Mouse (Mus musculus) kidney, embryonic 15.5 days (tissue): ENCODE data around the gene Mrpl34. TPM values are rescaled to one million over a fixed set of nuclear protein-coding genes. Genes with fewer than 3 reads are reported as not detected.
A peak's percentile ranks its signal among the peaks of the same experiment; 100 is the strongest.
"Not testable (repeated sequence)": the region's sequence is repeated elsewhere in the genome, so short reads cannot be mapped to it uniquely, and the experiment has no call there.

Experiments used
- ATAC-seq: fragments of 200-750 bp; cut with Nextera tagmentation; replicated peaks from 2 replicates; pipeline ENCODE4 v1.8.0; 2017; ENCODE audit warnings: moderate TSS enrichment; ENCODE audit not compliant: low FRiP score
- H3K27ac ChIP-seq: fragments of 300-500 bp; sonication (generic); 2 replicates; pipeline ENCODE4 v1.5.1; 2015; ENCODE audit warnings: mild to moderate bottlenecking, inconsistent platforms
- H3K27me3 ChIP-seq: fragments of 300-500 bp; sonication (generic); 2 replicates; pipeline ENCODE4 v1.6.1; 2015; ENCODE audit warnings: inconsistent platforms
- H3K36me3 ChIP-seq: fragments of 300-500 bp; sonication (generic); 2 replicates; pipeline ENCODE4 v1.6.1; 2015; ENCODE audit warnings: inconsistent platforms
- H3K4me1 ChIP-seq: fragments of 300-500 bp; sonication (generic); 2 replicates; pipeline ENCODE4 v1.6.1; 2015; ENCODE audit warnings: inconsistent platforms
- H3K4me2 ChIP-seq: fragments of 300-500 bp; sonication (generic); 2 replicates; pipeline ENCODE4 v1.6.1; 2015; ENCODE audit warnings: moderate library complexity, mild to moderate bottlenecking, inconsistent platforms
- H3K4me3 ChIP-seq: fragments of 300-500 bp; sonication (generic); replicated peaks from 2 replicates; pipeline ENCODE4 v1.5.1; 2015; ENCODE audit warnings: mild to moderate bottlenecking, inconsistent platforms
- H3K9ac ChIP-seq: fragments of 300-500 bp; sonication (generic); 2 replicates; pipeline ENCODE4 v1.6.1; 2015; ENCODE audit warnings: mild to moderate bottlenecking, inconsistent platforms
- H3K9me3 ChIP-seq: fragments of 300-500 bp; sonication (generic); replicated peaks from 2 replicates; pipeline ENCODE4 v1.6.1; 2016; ENCODE audit warnings: inconsistent platforms
- WGBS: fragments of 180-500 bp; shearing (Covaris S2); methylation state at CpG from one replicate; pipeline ENCODE4 v1.1.7; 2015; ENCODE audit warnings: mixed read lengths; 5-methylcytosine and 5-hydroxymethylcytosine counted together
- polyA plus RNA-seq: library from polyadenylated mRNA; unstranded; fragments of >200 nt; fragmentation: Nextera tagmentation; extraction: Ambion mirVana; gene quantifications from 2 replicates; pipeline ENCODE4 v1.2.1, GENCODE M21; 2015

Gene Mrpl34
- 178 and 198 TPM in 2 replicates for polyA plus RNA-seq

- Histone ChIP-seq H3K27ac (peak within 1 kb of the TSS; percentile 85), H3K9me3 (no peaks in the 10 kb centered on the region), H3K4me3 (peak within 1 kb of the TSS; percentile 92), H3K4me1 (peaks cover 36% of the 10 kb centered on the region), H3K27me3 (no peaks in the 10 kb centered on the region), H3K4me2 (peak within 1 kb of the TSS; percentile 89), H3K36me3 (peaks cover 34% of the 10 kb centered on the region), H3K9ac (peak within 1 kb of the TSS; percentile 79)
- under 1% methylated on average over 59 of the region's 59 CpGs for WGBS
- ATAC-seq = peak; percentile 82
These were observed at the start of gene Mrpl34 for GRCm38 (mm10) chr8:71464513-71465500. Gene Mrpl34 (plus strand): TSS chr8:71464959.

- no peak for ATAC-seq
- Histone ChIP-seq H3K9me3 (no peaks in the 10 kb centered on the region), H3K27me3 (no peaks in the 10 kb centered on the region), H3K4me3 (no peak overlapping the region), H3K9ac (no peak overlapping the region), H3K27ac (no peak overlapping the region), H3K4me2 (no peak overlapping the region), H3K36me3 (no peaks in the 10 kb centered on the region), H3K4me1 (no peaks in the 10 kb centered on the region)
These were observed 42.6 kb upstream of the Mrpl34 start for GRCm38 (mm10) chr8:71422121-71422520.

DNA sequence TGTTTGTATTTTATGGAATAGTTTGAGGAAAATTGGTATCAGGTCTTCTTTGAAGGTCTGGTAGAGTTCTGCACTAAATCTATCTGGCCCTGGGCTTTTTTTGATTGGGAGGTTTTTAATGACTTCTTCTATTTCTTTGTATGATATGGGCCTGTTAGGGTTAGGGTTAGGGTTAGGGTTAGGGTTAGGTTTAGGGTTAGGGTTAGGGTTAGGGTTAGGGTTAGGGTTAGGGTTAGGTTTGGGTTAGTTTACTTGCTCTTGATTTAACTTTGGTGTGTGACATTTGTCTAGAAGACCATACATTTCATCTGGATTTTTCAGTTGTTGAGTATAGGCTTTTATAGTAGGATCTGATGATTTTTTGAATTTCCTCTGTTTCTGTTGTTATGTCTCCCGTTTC, 31.8 kb upstream of the Mrpl34 start:
- not testable (repeated sequence) for H3K27ac ChIP-seq, H3K36me3 ChIP-seq, ATAC-seq, H3K9me3 ChIP-seq, H3K9ac ChIP-seq, H3K4me1 ChIP-seq, H3K4me3 ChIP-seq, H3K27me3 ChIP-seq, H3K4me2 ChIP-seq
- WGBS = 87% methylated on average over 1 of the region's 1 CpGs

GRCm38 (mm10) chr8:71437041-71437440, 27.7 kb upstream of the Mrpl34 start:
- H3K27me3 ChIP-seq = peaks cover 11% of the 10 kb centered on the region
- peaks cover 2% of the 10 kb centered on the region; the same call in 1 of the 2 replicates for H3K9me3 ChIP-seq
- no peaks in the 10 kb centered on the region for H3K36me3 ChIP-seq
- no peak overlapping the region for H3K9ac ChIP-seq
- no peak overlapping the region for H3K4me2 ChIP-seq
- no peak overlapping the region for H3K27ac ChIP-seq
- no peak for ATAC-seq
- WGBS = 46% methylated on average over 3 of the region's 3 CpGs
- H3K4me3 ChIP-seq = no peak overlapping the region
- H3K4me1 ChIP-seq = no peaks in the 10 kb centered on the region

- 0% methylated on average over 7 of the region's 7 CpGs for WGBS
- no peak overlapping the region for H3K4me2 ChIP-seq
- peaks cover 27% of the 10 kb centered on the region for H3K27me3 ChIP-seq
- H3K36me3 ChIP-seq = no peaks in the 10 kb centered on the region
- H3K4me1 ChIP-seq = no peaks in the 10 kb centered on the region
- ATAC-seq = no peak
- no peaks in the 10 kb centered on the region for H3K9me3 ChIP-seq
- H3K4me3 ChIP-seq = no peak overlapping the region
- H3K9ac ChIP-seq = no peak overlapping the region
- no peak overlapping the region for H3K27ac ChIP-seq
These were observed 23.4 kb upstream of the Mrpl34 start for GRCm38 (mm10) chr8:71441404-71441803.

DNA sequence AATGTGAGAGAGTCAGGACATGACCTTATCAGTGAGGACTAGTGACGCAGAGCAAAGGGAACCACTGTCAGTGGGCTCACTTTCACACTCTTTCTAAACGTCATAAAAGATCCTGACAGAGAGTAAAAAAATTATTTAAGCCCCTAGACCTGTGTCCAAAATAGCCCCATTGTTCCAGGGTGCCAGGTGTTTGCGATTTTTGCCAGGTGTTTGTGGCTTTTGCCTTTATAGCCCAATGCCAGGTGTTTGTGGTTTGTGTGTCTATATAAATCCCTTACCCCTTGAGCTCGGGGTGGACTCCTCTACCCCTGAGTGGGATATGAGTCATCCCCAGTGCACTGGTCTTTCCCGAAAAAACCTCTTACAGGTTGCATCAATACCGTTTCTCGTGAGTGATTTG, 19.7 kb upstream of the Mrpl34 start:
- no peaks in the 10 kb centered on the region for H3K9me3 ChIP-seq

GRCm38 (mm10) chr8:71451337-71451736, 13.4 kb upstream of the Mrpl34 start:
- WGBS = 70% methylated on average over 4 of the region's 4 CpGs

More for the DNA sequence above, 19.7 kb upstream of the Mrpl34 start:
- H3K4me3 ChIP-seq = no peak overlapping the region
- no peak overlapping the region for H3K4me2 ChIP-seq
- H3K27me3 ChIP-seq = peaks cover 18% of the 10 kb centered on the region
- H3K27ac ChIP-seq = no peak overlapping the region
- H3K9ac ChIP-seq = no peak overlapping the region
- WGBS = 83% methylated on average over 7 of the region's 7 CpGs
- no peaks in the 10 kb centered on the region for H3K4me1 ChIP-seq
- H3K36me3 ChIP-seq = no peaks in the 10 kb centered on the region
- no peak for ATAC-seq

DNA sequence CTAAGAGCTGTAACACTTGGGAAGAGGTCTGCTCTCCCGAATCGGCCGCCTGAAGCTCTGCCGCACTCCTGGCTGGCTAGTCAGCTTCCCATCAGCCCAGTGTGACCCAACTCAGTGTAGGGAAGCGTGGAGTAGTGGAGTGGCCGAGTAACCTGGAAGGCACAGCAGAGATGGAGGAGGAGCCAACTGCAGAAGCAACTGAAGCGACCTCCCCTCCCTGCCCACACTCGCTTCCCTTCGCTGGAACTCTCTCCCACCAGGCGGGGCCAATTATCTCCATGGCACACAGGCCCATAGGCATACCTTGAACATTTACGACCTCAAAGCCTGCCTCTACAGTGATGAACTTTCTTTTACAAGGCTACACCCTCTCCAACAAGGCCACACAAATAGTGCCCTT, 13.0 kb upstream of the Mrpl34 start:
- no peaks in the 10 kb centered on the region for H3K4me1 ChIP-seq
- 39% methylated on average over 11 of the region's 11 CpGs for WGBS
- no peak for ATAC-seq

More at GRCm38 (mm10) chr8:71451337-71451736, 13.4 kb upstream of the Mrpl34 start:
- Histone ChIP-seq H3K4me2 (no peak overlapping the region), H3K9ac (no peak overlapping the region), H3K27me3 (no peaks in the 10 kb centered on the region), H3K4me1 (no peaks in the 10 kb centered on the region), H3K36me3 (no peaks in the 10 kb centered on the region), H3K4me3 (no peak overlapping the region), H3K9me3 (no peaks in the 10 kb centered on the region), H3K27ac (no peak overlapping the region)
- no peak for ATAC-seq

DNA sequence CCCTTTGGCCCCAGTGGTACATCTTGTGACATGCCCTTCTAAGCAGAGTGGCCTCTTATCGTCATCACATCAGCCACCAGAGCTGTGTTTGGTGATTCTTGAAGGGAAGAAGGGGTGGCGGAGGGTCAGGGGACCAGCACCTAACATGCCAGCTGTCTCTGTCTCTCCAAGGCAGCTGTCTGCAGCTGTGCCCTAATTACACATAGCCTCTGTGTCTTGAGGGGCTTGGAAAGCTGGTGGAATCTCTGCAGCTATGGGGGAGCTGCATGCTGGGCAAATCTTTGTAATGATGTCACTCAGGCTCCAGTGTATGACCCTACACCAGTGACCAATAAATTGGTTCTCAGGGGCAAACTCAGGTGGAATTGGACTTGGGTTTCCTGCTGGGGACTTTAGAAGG, 12.1 kb upstream of the Mrpl34 start:
- no peaks in the 10 kb centered on the region for H3K9me3 ChIP-seq
- 77% methylated on average over 2 of the region's 2 CpGs for WGBS
- H3K27ac ChIP-seq = no peak overlapping the region
- H3K36me3 ChIP-seq = peaks cover 6% of the 10 kb centered on the region; the same call in 1 of the 2 replicates
- no peaks in the 10 kb centered on the region for H3K27me3 ChIP-seq
- H3K9ac ChIP-seq = no peak overlapping the region
- H3K4me2 ChIP-seq = no peak overlapping the region
- no peaks in the 10 kb centered on the region; the same call in 1 of the 2 replicates for H3K4me1 ChIP-seq
- no peak overlapping the region for H3K4me3 ChIP-seq
- no peak for ATAC-seq

More for the DNA sequence above, 13.0 kb upstream of the Mrpl34 start:
- Histone ChIP-seq H3K9me3 (no peaks in the 10 kb centered on the region), H3K27me3 (no peaks in the 10 kb centered on the region), H3K27ac (no peak overlapping the region), H3K4me3 (no peak overlapping the region), H3K4me2 (no peak overlapping the region), H3K36me3 (no peaks in the 10 kb centered on the region), H3K9ac (no peak overlapping the region)

DNA sequence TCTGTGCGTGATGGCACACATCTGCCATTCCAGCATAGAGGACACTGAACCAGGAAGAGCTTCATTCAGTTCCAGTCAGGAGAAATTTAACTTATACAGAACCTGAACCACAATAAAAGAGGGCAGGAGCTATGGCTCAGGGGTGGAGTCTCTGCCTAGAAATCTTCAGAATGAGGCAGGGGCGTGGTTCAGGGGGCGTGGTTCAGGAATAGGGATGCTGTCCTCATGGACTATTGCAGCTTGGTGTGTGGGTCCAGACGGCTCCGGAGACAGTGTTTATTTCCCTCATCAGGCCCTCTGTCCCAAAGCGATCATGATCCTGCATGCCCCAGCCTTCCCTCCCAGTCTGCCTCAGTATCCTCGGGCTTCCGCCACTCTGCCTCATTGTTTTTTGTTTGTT, 10.1 kb upstream of the Mrpl34 start:
- H3K27ac ChIP-seq = no peak overlapping the region
- no peak overlapping the region for H3K4me2 ChIP-seq
- no peaks in the 10 kb centered on the region; the same call in 1 of the 2 replicates for H3K4me1 ChIP-seq
- WGBS = 74% methylated on average over 8 of the region's 8 CpGs
- peaks cover 26% of the 10 kb centered on the region for H3K36me3 ChIP-seq
- ATAC-seq = no peak
- no peak overlapping the region for H3K4me3 ChIP-seq
- no peaks in the 10 kb centered on the region for H3K9me3 ChIP-seq
- no peaks in the 10 kb centered on the region for H3K27me3 ChIP-seq
- no peak overlapping the region for H3K9ac ChIP-seq

DNA sequence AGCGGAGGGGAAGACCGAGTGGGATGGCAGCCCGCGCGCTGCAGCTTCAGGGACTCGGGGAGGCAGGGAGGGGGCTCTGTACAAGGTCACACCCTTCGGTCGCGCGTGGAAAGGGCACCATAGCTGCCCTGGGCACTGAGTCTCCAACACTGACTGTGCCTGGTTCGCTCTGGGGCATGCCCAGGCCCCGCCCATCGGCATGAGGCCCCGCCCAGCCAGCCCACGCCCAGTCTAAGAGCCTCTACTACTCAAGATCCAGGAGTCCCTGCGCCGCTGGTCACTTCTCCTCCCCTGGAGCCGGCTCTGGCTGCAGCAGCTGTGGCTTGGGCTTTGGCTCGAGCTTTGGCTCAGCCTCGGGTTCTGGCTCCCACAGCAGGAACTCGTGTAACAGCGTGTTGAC, 7.9 kb upstream of the Mrpl34 start:
- ATAC-seq = no peak
- no peak overlapping the region for H3K9ac ChIP-seq
- H3K4me3 ChIP-seq = no peak overlapping the region
- no peaks in the 10 kb centered on the region for H3K27me3 ChIP-seq
- no peak overlapping the region for H3K27ac ChIP-seq
- no peaks in the 10 kb centered on the region; the same call in 1 of the 2 replicates for H3K4me1 ChIP-seq
- H3K9me3 ChIP-seq = no peaks in the 10 kb centered on the region
- peaks cover 45% of the 10 kb centered on the region for H3K36me3 ChIP-seq
- H3K4me2 ChIP-seq = no peak overlapping the region
- 49% methylated on average over 22 of the region's 22 CpGs for WGBS

DNA sequence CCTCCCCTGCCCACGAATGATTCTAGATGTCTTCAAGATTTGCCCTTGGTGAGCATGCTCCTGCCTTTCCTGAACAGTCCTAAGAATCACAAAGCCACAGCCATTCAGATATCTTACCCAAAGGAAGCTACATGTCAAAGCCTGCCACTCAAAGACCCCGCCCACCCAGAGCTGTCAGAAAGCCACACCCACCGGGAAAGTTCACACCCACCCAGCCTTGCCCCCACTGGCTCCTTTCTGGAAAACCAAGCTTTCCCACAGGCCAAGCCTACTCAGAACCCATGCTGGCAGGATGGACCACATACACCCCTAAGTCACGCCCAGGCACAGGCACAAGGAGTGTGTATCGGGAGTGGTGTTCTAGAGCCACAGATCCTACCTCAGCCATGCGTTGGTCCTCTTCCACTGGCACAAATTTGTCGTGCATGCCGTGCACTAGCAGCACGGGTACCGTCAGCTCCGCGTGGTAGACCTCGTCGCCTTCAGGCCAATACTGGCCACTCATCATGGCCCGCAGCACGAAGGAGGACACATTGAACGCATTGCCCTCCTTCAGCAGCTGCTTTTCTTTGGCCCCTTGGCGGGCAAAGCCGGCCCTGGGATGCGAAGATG, 7.0 kb upstream of the Mrpl34 start:
- ATAC-seq = no peak
- no peaks in the 10 kb centered on the region for H3K27me3 ChIP-seq
- H3K4me1 ChIP-seq = peaks cover 7% of the 10 kb centered on the region
- 85% methylated on average over 20 of the region's 20 CpGs for WGBS
- peaks cover 45% of the 10 kb centered on the region for H3K36me3 ChIP-seq
- no peak overlapping the region for H3K4me2 ChIP-seq
- no peaks in the 10 kb centered on the region for H3K9me3 ChIP-seq
- no peak overlapping the region for H3K4me3 ChIP-seq
- H3K27ac ChIP-seq = no peak overlapping the region
- no peak overlapping the region for H3K9ac ChIP-seq
